Comparison of ENCODE assay signal across 9 mouse cellular contexts in the genomic region with DNA sequence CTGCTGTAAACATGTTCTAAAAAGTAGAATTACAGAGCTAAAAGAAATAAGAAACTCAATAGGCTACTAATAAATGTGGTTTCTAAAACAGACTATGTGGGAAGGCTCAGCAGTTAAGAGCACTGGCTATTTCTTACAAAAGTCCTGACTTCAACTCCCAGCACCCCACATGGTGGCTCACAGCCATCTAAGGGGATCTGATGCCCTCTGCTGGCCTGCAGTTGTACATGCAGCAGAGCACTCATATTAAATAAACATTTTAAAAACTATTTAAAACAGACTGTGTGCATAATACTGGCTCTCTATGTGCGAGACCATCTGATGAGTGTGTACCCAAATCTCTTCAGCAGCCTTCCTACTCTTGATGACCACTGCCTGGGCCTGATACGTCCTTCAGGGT. TPM values are rescaled to one million over a fixed set of nuclear protein-coding genes. Genes with fewer than 3 reads are reported as not detected.
DNase-seq lines count a peak whose midpoint lies in the region; ATAC-seq and TF ChIP-seq lines count a peak whose summit lies in the region.
"Had no signal": no experiment of that assay in that cellular context is flagged by ENCODE, and none has a peak within 500 bp of the region (broad histone marks: within the 10 kb centered on the region; RNA-seq: fewer than 3 reads in every experiment).

No protein-coding gene starts in this region.

- H3K27ac ChIP-seq in layer of hippocampus, adult 2 months = no peak overlapping the region
- H3K27ac ChIP-seq in liver, embryonic 15.5 days (replicated peaks) = peak overlapping the region; percentile 45
- H3K27ac ChIP-seq: neural tube, embryonic 12.5 days had no signal

- peak; percentile 77 for TF ChIP-seq CTCF in layer of hippocampus, adult 2 months (conservative IDR thresholded peaks at IDR 0.05)
- TF ChIP-seq CTCF in Patski (IDR thresholded peaks at IDR 0.05) = peak; percentile 67

- no peaks in the 10 kb centered on the region for H3K9me3 ChIP-seq in liver, embryonic 15.5 days (replicated peaks)
- H3K9me3 ChIP-seq: neural tube, embryonic 12.5 days had no signal

- WGBS in liver, embryonic 15.5 days (ENCODE audit: insufficient replicate concordance) = 88% methylated on average over 2 of the region's 2 CpGs

- no peak for ATAC-seq in Patski
- no peak for ATAC-seq in liver, embryonic 15.5 days (ENCODE audit: insufficient read depth)

- no peak overlapping the region for H3K9ac ChIP-seq in liver, embryonic 15.5 days
- H3K9ac ChIP-seq: neural tube, embryonic 12.5 days had no signal

- POLR2A ChIA-PET in Patski (lab: Charles Lee) = no interaction called here

- H3K4me1 ChIP-seq in liver, embryonic 15.5 days (replicated peaks) = peaks cover 48% of the 10 kb centered on the region
- H3K4me1 ChIP-seq: neural tube, embryonic 12.5 days had no signal

- peak; percentile 26 for DNase-seq in adrenal gland, postnatal 10 days
- no peak for DNase-seq in adrenal gland, adult 18-20 months (ENCODE audit: low spot score in 2 of 2)
- DNase-seq in layer of hippocampus, adult 2 months (ENCODE audit: low spot score in 2 of 2) = no peak
- no peak for DNase-seq in layer of hippocampus, adult 8-10 months (ENCODE audit: low spot score in 2 of 2)
- DNase-seq in Patski (ENCODE audit: low read depth, low spot score) = no peak
- DNase-seq in retina, postnatal 1 day = no peak
- no peak for DNase-seq in cerebellum, adult 18-20 months

- CTCF ChIA-PET in Patski (lab: Charles Lee) = interaction anchor here (0.8 to 1.4 kb wide), 4 partner anchors 11 to 36 kb away, joined by 3 to 4 read pairs (median 3); no protein-coding TSS in a partner anchor

- H3K27me3 ChIP-seq in Patski = no peaks in the 10 kb centered on the region
- H3K27me3 ChIP-seq in liver, embryonic 15.5 days = no peaks in the 10 kb centered on the region
- H3K27me3 ChIP-seq: neural tube, embryonic 12.5 days had no signal

- in situ Hi-C loops in Patski (cut with MboI; ENCODE audit: low pct_unique_long_range_greater_than_20kb) = loop anchor here (10.0 kb wide), 1 partner anchor 1449 kb away; the partner anchor contains the start of gene Htr1a

- no peak overlapping the region for H3K4me3 ChIP-seq in layer of hippocampus, adult 2 months
- no peak overlapping the region for H3K4me3 ChIP-seq in liver, embryonic 15.5 days (replicated peaks)
- H3K4me3 ChIP-seq: neural tube, embryonic 12.5 days had no signal

- no peak overlapping the region for H3K4me2 ChIP-seq in liver, embryonic 15.5 days
- H3K4me2 ChIP-seq: neural tube, embryonic 12.5 days had no signal

- H3K36me3 ChIP-seq in liver, embryonic 15.5 days (replicated peaks) = peaks cover 31% of the 10 kb centered on the region

RNA-seq across cellular contexts. Expression of gene Ipo11, which starts 42.5 kb away (rescaled TPM):
- total RNA-seq in adrenal gland, postnatal 10 days (2021) = 10 to 100 TPM; 31.1 to 41.4 TPM
- 10 to 100 TPM; 31.9 to 36.7 TPM for total RNA-seq in adrenal gland, adult 18-20 months (2021)
- total RNA-seq in layer of hippocampus, adult 2 months (2021) = 10 to 100 TPM; 62.1 to 62.3 TPM
- total RNA-seq in layer of hippocampus, adult 8-10 months (2022) = 10 to 100 TPM; 61.8 to 69.3 (median 64.6) TPM
- 29.7 TPM for polyA plus RNA-seq in Patski (2021)
- 26.9 and 28.2 TPM in 2 replicates for polyA plus RNA-seq in liver, embryonic 15.5 days (2015; fragmentation: Nextera tagmentation; extraction: Ambion mirVana)

RNA-seq across cellular contexts. Expression of gene Dimt1, which starts 52.6 kb away (rescaled TPM):
- total RNA-seq in adrenal gland, postnatal 10 days (2021) = 10 to 100 TPM; 14.7 to 16.1 TPM
- total RNA-seq in adrenal gland, adult 18-20 months (2021) = 10 to 100 TPM; 10.7 to 17.2 TPM
- total RNA-seq in layer of hippocampus, adult 2 months (2021) = 10 to 100 TPM; 22.9 to 23.4 TPM
- total RNA-seq in layer of hippocampus, adult 8-10 months (2022) = 10 to 100 TPM; 19.8 to 30.2 (median 22.3) TPM
- 26.1 TPM for polyA plus RNA-seq in Patski (2021)
- polyA plus RNA-seq in liver, embryonic 15.5 days (2015; fragmentation: Nextera tagmentation; extraction: Ambion mirVana) = 13.7 and 14.4 TPM in 2 replicates
